Mouse (Mus musculus) embryonic facial prominence, embryonic 10.5 days (tissue): ENCODE data around the gene Pomp. TPM values are rescaled to one million over a fixed set of nuclear protein-coding genes. Genes with fewer than 3 reads are reported as not detected.
"Not testable (repeated sequence)": the region's sequence is repeated elsewhere in the genome, so short reads cannot be mapped to it uniquely, and the experiment has no call there.

Experiments
- DNase-seq: peaks from one replicate; pipeline ENCODE4 v3.0.0-alpha.2; 2017; ENCODE audit warnings: low spot score
- H3K27ac ChIP-seq: fragments of 300-500 bp; sonication (generic); replicated peaks from 2 replicates; pipeline ENCODE4 v1.5.1; 2016; ENCODE audit warnings: mild to moderate bottlenecking
- H3K27me3 ChIP-seq: fragments of 300-500 bp; sonication (generic); replicated peaks from 2 replicates; pipeline ENCODE4 v1.6.1; 2016; ENCODE audit warnings: low read depth, mild to moderate bottlenecking; ENCODE audit not compliant: poor library complexity, severe bottlenecking
- H3K36me3 ChIP-seq: fragments of 300-500 bp; sonication (generic); replicated peaks from 2 replicates; pipeline ENCODE4 v1.6.1; 2016; ENCODE audit warnings: mild to moderate bottlenecking, moderate library complexity
- H3K4me1 ChIP-seq: fragments of 300-500 bp; sonication (generic); 2 replicates; pipeline ENCODE4 v1.6.1; 2016
- H3K4me3 ChIP-seq: fragments of 300-500 bp; sonication (generic); 2 replicates; pipeline ENCODE4 v1.5.1; 2016; ENCODE audit warnings: mild to moderate bottlenecking, moderate library complexity
- H3K9me3 ChIP-seq: fragments of 300-500 bp; sonication (generic); 2 replicates; pipeline ENCODE4 v1.6.1; 2016; ENCODE audit warnings: mild to moderate bottlenecking
- WGBS: fragments of 180-500 bp; shearing (Covaris S2); methylation state at CpG from one replicate; pipeline ENCODE4 v1.1.7; 2016; 5-methylcytosine and 5-hydroxymethylcytosine counted together
- polyA plus RNA-seq: library from polyadenylated mRNA; unstranded; fragments of >200 nt; fragmentation: Nextera tagmentation; extraction: Ambion mirVana; gene quantifications from 2 replicates; pipeline ENCODE4 v1.2.1, GENCODE M21; 2016

The Pomp gene
- polyA plus RNA-seq, 1 experiment from 2014 or later, result 513 TPM

DNA sequence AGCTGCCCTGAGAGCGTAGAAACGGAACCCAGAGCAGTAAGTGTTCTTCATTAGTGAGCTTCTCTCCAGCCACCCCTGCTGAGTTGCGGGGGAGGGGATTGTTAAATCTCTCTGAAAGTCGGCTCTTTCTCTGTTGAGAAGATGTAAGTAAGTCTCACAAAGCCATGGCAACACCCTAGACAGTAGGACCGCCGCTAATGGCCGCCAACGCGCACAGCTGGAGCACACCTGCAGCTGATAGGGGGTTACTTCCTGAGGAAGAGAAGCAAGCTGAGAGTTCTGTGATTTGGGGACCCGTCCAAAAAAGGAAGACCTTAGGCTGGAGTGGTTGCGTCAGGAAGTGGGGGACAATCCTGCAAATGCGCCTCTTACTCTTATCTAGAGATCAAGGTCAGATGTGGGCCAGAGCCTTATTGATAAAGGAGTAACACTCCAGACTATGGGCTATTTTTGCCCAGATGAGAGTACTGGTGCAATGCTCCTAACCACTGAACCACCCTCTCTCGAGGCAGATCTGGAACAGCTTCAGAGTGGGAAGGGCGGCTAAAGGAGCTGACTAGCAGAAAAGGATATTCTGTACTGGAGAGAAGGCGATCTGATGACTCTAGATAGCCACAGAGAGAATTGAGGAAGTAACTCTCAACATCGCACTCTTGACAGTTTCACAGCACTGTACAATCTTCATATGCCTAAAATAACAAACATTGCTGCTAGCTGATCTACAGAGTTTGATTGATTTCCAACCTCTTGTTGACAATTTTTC is 35.4 kb downstream of the Pomp start:
- H3K27me3 ChIP-seq, result peaks cover 42% of the 10 kb centered on the region
- no peak overlapping the region for H3K27ac ChIP-seq
- H3K4me3 ChIP-seq, result peak overlapping the region; percentile 74
- H3K9me3 ChIP-seq, result no peaks in the 10 kb centered on the region
- 23% methylated on average over 16 of the region's 16 CpGs for WGBS
- no peaks in the 10 kb centered on the region for H3K36me3 ChIP-seq
- peak; percentile 35 for DNase-seq
- H3K4me1 ChIP-seq, result peaks cover 25% of the 10 kb centered on the region

DNA sequence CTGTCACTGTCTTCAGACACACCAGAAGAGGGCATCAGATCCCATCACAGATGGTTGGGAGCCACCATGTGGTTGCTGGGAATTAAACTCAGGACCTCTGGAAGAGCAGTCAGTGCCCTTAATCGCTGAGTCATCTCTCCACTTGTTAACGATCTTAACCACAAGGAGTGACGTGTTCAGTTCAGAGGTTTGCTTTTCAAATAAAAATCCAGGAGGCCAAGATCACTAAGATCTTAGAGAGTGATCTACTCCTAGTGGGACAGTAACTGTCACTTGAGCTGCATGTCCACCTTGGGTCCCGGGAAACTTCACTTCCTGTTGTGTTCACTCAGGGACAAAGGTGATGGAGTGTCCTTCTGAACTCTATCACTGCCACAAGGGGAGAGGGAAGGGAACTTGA is 36.2 kb downstream of the Pomp start:
- H3K4me1 ChIP-seq, result peaks cover 25% of the 10 kb centered on the region
- peaks cover 42% of the 10 kb centered on the region for H3K27me3 ChIP-seq
- H3K9me3 ChIP-seq, H3K36me3 ChIP-seq, H3K27ac ChIP-seq, DNase-seq, H3K4me3 ChIP-seq: not testable (repeated sequence)
- 90% methylated on average over 4 of the region's 4 CpGs for WGBS

DNA sequence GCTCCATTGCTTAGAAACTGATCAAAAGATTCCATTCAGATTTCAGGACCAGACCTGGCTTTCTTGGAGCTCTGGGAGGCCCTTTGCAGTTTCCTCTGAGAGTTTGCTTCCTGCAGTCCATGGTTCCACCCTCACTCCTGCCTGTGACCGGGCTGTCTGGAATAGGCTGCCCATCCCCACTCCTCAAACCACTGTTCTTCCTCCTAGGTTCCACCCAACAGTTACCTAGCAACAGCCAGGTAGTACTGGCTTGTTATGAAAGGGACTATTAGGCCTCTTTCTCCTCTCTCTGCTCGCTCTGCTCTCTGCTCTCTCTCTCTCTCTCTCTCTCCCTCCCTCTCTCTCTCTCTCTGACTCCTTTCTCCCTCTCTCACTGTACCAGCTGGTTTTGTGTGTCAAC is 38.0 kb downstream of the Pomp start:
- Histone ChIP-seq H3K27ac (no peak overlapping the region), H3K27me3 (peaks cover 25% of the 10 kb centered on the region), H3K9me3 (no peaks in the 10 kb centered on the region), H3K4me1 (peaks cover 19% of the 10 kb centered on the region), H3K36me3 (no peaks in the 10 kb centered on the region), H3K4me3 (no peak overlapping the region)
- DNase-seq, result no peak
- 70% methylated on average over 2 of the region's 2 CpGs for WGBS

DNA sequence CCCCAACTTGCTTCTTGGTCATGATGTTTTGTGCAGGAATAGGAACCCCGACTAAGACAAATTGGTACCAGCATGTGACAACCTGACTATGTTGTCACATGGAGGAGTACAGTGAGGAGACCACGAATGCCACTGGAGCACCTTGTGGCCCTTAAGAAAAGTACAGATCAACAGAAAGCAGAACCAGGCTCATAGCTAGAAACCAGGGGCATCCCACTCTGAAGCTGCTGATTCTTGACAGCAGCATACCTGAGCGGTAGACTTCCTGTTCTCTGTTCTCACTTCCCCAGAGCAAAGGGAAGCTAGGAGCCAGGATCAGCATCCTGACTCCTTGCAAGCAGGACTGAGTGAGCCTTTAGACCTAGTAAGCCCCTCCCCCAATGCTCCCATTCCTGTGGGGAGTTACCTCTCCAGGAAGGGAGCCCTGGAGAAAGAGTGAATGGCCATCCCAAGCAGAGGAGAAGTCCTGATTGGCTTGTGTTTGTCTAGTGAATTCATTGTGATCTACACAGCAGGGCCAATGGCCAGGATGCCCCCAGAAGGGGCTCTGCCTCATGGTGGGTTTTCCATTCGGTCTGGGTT is 38.8 kb downstream of the Pomp start:
- DNase-seq, result no peak
- H3K27me3 ChIP-seq, result peaks cover 17% of the 10 kb centered on the region
- WGBS, result 62% methylated on average over 4 of the region's 4 CpGs
- H3K36me3 ChIP-seq, result no peaks in the 10 kb centered on the region
- H3K4me3 ChIP-seq, result no peak overlapping the region
- peaks cover 11% of the 10 kb centered on the region for H3K4me1 ChIP-seq
- no peaks in the 10 kb centered on the region for H3K9me3 ChIP-seq
- H3K27ac ChIP-seq, result no peak overlapping the region

DNA sequence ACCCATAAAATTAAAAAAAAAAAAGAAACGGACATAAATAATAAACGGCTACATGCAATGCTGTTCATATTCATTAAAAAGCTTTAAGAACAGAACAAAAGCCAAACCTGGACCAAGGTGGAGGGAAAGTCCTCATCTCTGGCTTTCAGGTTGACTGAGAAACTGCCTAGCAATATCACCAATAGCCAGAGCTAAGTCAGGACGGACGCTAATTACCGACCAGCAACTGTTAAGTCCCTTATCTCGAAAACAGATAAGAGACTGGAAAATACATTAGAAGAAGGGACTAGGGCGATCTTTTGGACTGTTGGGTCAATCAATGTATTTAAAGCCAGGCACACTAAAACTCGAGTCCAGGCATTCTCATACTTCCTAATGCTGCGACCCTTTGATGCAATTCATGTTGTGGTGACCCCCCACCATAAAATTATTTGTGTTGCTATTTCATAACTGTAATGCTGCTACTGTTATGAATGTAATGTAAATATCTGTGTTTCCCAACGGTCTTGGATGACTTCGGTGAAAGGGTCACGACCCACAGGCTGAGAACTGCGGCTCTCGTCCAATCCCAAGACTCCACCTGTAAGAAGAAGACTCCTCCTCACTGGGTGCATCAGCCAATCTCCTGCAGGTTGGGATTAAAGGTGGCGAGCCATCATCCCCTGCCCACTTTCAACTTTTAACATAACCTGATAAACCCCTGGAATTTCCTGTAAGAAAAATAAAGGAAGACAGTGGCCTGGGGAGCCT is 41.9 kb downstream of the Pomp start:
- 86% methylated on average over 15 of the region's 15 CpGs for WGBS
- no peak for DNase-seq
- H3K9me3 ChIP-seq, result no peaks in the 10 kb centered on the region
- no peaks in the 10 kb centered on the region for H3K4me1 ChIP-seq
- H3K27me3 ChIP-seq, result no peaks in the 10 kb centered on the region
- no peak overlapping the region for H3K4me3 ChIP-seq
- H3K36me3 ChIP-seq, result no peaks in the 10 kb centered on the region
- no peak overlapping the region for H3K27ac ChIP-seq

DNA sequence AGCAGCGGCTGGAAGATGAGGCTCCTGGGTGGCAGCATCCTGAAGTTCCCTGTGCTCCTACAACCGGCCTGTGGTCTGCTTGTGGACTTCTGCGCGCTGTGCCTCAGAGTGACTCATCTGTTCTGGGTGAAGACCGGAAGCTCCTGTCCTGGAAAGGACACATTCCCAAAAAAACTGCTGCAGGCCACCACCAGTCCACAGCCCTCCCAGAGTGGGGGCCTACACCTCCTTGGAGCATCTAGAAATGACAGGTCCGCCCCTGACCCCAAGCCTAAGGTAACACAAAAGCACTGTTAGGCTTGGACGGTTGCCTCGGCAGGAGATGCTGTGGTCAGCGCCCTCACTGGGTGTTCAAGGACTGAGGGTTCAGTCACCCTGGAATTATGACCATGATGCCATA is 42.9 kb downstream of the Pomp start:
- Histone ChIP-seq H3K4me3 (no peak overlapping the region), H3K36me3 (no peaks in the 10 kb centered on the region), H3K27ac (no peak overlapping the region), H3K27me3 (no peaks in the 10 kb centered on the region), H3K9me3 (no peaks in the 10 kb centered on the region), H3K4me1 (no peaks in the 10 kb centered on the region)
- 85% methylated on average over 9 of the region's 9 CpGs for WGBS
- no peak for DNase-seq

DNA sequence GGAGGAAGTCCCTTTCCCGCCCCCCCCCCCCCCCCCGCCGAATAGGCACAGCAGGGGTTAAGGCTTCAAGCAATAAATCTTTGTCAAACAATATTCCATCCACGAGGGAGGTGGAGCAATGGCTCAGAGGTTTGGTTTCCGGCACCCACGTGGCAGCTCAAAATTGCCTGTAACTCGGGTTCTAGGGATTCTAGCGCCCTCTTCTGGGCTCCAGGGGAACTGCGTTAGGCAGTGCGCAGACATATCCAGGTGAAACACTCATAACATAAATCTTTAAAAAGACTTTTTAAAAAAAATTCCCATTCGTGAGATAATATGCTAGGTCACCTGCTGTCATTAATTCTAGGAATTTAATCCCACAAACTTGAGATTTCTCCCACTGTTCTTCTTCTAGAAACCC is 46.9 kb downstream of the Pomp start:
- no peaks in the 10 kb centered on the region for H3K36me3 ChIP-seq
- 56% methylated on average over 11 of the region's 11 CpGs for WGBS
- H3K9me3 ChIP-seq, result 0 out of 2 replicates have a peak, but pooled peaks cover 4% of the 10 kb centered on the region
- no peak overlapping the region for H3K4me3 ChIP-seq
- H3K4me1 ChIP-seq, result no peaks in the 10 kb centered on the region
- H3K27ac ChIP-seq, result no peak overlapping the region
- DNase-seq, result no peak
- no peaks in the 10 kb centered on the region for H3K27me3 ChIP-seq

DNA sequence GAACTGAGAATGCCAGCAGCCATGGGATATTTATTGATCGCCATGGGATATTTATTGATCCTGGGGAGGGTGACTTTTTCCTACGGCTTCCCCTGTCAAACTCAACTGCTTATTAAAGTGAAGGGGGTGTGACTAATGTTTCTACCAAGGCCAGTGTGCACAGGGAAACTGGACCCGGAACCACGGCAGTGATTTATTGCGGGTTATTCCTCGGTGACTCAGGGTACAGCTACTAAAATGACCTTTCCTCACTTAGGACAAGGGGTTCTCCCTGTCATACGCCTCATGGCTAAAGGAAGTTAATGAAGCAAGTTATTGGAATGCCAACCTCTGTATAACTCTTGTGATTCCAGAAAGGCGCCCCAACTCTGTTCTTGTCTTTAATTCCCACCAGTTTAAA is 47.6 kb downstream of the Pomp start:
- no peak for DNase-seq
- Histone ChIP-seq H3K4me1 (no peaks in the 10 kb centered on the region), H3K36me3 (no peaks in the 10 kb centered on the region), H3K27me3 (no peaks in the 10 kb centered on the region), H3K27ac (no peak overlapping the region), H3K4me3 (no peak overlapping the region), H3K9me3 (0 out of 2 replicates have a peak, but pooled peaks cover 4% of the 10 kb centered on the region)
- WGBS, result 92% methylated on average over 8 of the region's 8 CpGs

DNA sequence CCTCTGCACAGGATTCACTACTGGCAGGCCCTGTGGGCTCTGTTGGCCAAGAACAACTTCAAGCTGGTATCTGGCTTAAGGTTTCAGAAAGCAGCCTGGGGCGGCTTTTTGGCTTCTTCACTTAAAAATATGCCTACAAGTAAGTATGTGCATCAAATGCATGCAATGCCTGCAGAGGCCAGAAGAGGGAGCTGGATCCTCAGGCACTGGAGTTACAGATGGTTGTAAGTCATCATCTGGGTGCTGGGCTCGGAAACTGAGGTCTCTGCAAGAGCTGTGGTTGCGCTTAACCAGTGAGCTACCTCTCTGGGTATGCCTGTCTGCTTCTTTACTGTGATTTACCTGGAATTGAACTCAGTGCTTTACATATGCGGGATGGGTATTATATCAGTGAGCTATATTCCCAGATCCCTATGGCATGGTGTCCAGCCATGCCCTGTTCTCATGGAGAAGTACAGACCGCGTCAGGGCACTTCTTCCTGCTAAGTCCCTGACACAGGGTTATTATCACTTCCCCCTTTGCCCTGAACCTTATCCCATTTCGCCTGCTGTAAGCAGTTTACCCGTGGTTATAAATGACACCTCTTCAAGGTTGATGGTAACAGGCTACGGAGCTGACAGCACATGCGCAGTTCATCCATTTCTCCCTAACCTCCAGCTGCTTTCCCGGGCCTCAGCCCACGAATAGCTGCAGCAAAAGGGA is 50.7 kb downstream of the Pomp start:
- 0 out of 2 replicates have a peak, but pooled peaks cover 4% of the 10 kb centered on the region for H3K9me3 ChIP-seq
- 85% methylated on average over 12 of the region's 12 CpGs for WGBS
- H3K27me3 ChIP-seq, result no peaks in the 10 kb centered on the region
- no peak for DNase-seq
- H3K4me1 ChIP-seq, result peaks cover 11% of the 10 kb centered on the region
- no peaks in the 10 kb centered on the region for H3K36me3 ChIP-seq
- H3K27ac ChIP-seq, result no peak overlapping the region
- H3K4me3 ChIP-seq, result no peak overlapping the region

DNA sequence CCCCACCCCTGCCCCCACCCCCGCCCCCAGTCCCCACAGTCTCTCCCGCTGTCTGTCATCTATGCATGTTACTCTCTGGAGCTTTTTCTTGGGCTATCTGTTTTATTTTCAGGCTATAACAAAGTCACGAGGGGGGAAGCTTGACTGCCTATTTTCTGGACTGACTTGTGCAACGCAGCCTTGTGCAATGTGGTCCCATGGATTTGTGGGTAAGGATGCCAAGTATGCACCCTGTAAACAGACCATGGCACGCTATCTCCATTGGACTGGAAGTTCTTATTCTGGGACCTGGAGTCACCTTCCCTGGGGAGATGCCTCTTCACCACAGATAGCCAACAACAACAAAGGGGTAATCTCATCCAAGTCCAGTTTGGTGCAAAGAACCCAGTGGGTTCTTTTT is 51.5 kb downstream of the Pomp start:
- no peaks in the 10 kb centered on the region for H3K36me3 ChIP-seq
- no peak for DNase-seq
- peaks cover 11% of the 10 kb centered on the region for H3K4me1 ChIP-seq
- H3K27me3 ChIP-seq, result no peaks in the 10 kb centered on the region
- H3K4me3 ChIP-seq, result no peak overlapping the region
- 81% methylated on average over 5 of the region's 5 CpGs for WGBS
- H3K9me3 ChIP-seq, result 0 out of 2 replicates have a peak, but pooled peaks cover 4% of the 10 kb centered on the region
- no peak overlapping the region for H3K27ac ChIP-seq

DNA sequence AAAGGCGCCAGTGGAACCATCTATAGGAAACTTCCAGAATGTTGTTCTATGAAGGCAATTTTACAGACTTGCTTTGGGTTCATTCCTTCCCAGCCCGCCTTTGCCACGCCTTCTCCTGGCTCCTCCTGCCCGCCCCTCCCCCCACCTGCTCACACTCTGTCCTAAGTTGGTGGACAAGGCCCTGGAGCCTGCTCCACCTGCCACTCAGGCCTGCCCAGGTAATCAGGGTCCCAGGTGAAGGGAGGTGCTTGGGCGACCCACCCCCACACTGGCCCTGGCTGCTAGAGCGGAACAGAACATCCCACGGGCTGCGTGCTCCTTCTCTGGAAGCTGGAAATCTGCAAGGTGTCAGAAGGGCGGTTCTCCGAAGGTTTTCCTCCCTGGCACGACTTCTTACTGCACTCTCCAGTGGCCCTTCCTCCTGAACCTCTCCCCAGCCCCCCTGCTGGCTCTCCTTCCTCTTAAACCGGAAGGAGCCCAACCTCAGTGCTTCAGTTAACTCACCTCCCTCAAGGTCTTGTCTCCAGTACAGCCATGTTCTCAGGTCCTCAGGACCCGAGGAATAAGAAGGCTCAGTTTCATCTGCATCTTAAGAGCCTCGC is 53.1 kb downstream of the Pomp start:
- 38% methylated on average over 14 of the region's 14 CpGs for WGBS
- peak; percentile 48 for DNase-seq
- peak overlapping the region; percentile 48; the same call in 1 of the 2 replicates for H3K27ac ChIP-seq

DNA sequence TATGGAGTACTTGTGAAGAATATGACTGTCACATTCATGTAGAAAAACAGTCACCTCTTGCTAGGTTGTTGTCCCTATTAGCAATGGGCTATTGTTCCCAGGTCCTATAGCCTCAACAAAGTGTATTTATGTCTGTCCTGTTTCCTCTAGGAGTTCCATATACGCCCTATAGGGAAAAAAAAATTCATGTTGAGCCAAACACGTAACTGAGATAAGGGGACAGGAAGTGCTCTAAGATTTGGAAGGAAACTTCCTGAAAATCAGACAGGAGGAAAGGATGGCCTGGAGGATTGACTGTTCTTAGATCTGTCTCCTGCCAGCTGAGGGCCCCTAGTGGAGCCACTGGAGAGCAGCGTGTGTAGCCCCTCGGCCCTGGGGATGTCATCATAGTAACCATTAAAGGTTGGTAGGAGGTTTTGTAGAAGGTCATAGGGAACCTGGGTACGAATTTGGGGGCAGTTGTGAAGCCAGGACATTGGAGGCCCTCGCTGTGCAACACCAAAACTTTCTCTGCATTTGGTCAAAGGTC is 54.8 kb downstream of the Pomp start:
- H3K36me3 ChIP-seq, result no peaks in the 10 kb centered on the region
- no peak for DNase-seq
- no peak overlapping the region for H3K4me3 ChIP-seq
- no peaks in the 10 kb centered on the region for H3K27me3 ChIP-seq
- H3K9me3 ChIP-seq, result 0 out of 2 replicates have a peak, but pooled peaks cover 4% of the 10 kb centered on the region
- H3K27ac ChIP-seq, result no peak overlapping the region
- peaks cover 11% of the 10 kb centered on the region for H3K4me1 ChIP-seq
- 57% methylated on average over 6 of the region's 6 CpGs for WGBS

More for the DNA sequence above, 53.1 kb downstream of the Pomp start:
- Histone ChIP-seq H3K36me3 (no peaks in the 10 kb centered on the region), H3K27me3 (no peaks in the 10 kb centered on the region), H3K4me3 (0 out of 2 replicates have a peak overlapping the region, but pooled peaks have one; percentile 5), H3K9me3 (0 out of 2 replicates have a peak, but pooled peaks cover 4% of the 10 kb centered on the region), H3K4me1 (peaks cover 11% of the 10 kb centered on the region)
